Mouse (Mus musculus): Measurements from ENCODE around the gene Stoml3.

The Stoml3 gene

DNA sequence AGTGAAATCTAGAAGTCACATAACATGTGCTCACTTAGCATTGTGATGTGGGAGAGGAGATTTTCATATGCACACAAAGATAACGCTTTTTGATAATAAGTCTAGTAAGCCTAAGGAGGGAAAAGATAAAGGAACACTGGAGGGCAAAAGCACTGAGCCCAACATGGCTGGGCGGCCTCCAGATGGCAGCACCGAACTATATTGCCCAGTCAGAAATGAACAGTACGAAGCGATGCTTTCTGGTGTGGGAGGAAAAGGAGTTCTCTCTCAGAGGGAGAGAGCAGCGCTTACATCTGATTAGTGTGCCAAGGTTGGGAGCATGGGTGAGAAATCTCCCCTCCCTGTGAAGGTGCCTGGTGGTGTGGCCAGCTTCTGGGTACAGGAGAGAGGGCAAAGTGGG is 12.6 kb upstream of the Stoml3 start:
- in situ Hi-C loops (cut with MboI), result no loop called here

DNA sequence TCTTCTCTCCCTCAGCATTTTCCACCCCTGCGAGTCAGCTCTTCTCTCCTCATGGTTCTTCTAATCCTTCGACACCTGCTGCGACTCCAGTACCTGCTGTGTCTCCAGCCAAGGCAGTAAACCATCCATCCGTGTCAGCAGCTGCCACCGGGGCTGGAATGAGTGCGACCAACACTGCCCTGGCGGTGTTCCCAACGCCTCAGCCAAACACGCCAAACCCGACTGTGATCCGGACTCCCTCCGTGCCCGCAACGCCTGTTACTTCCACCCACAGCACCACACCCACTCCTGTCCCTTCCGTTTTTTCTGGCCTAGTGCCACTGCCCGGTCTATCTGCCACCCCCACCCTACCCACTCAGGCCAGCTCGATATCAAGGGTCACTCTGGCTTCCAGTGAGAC is 11.0 kb upstream of the Stoml3 start:
- in situ Hi-C loops (cut with MboI), result no loop called here

DNA sequence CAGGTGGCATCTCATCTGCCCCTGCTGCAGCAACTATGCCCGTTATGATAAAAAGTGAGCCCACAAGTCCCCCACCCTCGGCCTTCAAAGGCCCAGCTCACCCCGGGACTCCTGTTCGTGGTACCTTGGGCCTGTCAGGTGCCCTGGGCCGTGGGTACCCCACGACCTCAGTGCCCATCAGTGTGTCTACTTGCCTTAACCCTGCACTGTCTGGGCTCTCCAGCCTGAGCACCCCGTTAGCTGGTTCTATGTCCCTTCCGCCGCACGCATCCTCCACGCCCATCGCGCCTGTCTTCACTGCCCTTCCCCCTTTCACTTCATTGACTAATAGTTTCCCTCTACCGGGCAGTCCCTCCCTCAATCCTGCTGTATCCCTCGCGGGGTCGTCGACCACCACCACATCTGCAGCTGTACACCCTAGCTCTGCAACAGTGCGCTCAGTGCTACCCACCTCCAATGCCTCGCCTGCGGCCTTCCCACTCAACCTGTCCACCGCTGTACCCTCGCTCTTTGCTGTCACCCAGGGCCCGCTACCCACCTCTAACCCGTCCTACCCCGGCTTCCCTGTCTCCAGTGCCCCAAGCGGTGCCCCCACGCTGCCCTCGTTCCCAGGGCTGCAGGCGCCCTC is 9.9 kb upstream of the Stoml3 start:
- in situ Hi-C loops (cut with MboI), result no loop called here

GRCm38 (mm10) chr3:53483414-53484059 is 4.9 kb upstream of the Stoml3 start:
- in situ Hi-C loops (cut with MboI), result no loop called here

- in situ Hi-C loops (cut with MboI), result no loop called here
These were observed 1.9 kb upstream of the Stoml3 start for GRCm38 (mm10) chr3:53486561-53486960.

DNA sequence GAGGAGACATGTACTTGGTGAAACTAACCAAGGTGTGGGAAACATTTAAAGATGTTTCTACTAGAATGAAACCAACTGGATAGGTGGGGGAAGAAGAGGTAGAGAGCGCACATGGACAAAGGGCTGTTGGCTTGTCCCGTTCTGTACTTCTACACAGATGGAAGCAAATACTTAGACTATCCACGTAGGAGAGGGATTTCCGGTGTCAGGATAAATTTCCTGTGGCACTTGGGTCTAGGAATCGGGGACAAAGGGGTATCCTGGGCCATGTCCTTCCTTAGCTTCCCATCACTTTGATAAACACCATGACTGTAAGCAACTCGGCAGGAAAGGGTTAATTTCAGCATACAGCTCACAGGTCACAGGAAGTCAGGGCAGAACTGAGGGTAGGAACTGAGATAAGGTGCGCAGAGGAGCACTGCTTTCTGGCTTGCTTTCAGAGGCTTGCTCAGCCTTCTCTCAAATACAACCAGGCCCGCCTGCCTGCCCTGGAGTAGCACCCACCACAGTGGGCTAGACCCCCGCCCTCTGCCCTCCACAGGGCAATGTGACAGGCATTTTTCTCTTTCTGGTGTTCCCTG is 1.4 kb upstream of the Stoml3 start:
- in situ Hi-C loops (cut with MboI), result no loop called here

GRCm38 (mm10) chr3:53498351-53498905 is 10.0 kb downstream of the Stoml3 start:
- in situ Hi-C loops (cut with MboI), result no loop called here

DNA sequence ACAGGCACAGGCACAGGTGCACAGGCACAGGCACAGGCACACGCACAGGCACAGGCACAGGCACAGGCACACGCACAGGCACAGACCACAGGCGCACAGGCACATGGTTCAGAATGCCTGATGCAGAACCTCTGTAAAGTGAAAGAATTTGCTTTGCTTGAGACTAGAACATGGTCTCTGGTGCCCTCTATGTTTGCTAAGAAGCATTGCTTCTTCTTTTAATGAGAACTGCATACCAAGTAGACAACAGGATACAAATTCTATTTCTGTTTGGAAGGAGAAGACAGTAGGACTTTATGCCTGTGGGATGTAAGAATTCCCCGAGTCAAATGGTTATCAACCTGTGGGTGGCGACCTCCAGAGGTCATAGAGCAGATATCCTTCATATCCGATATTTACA is 14.0 kb downstream of the Stoml3 start:
- in situ Hi-C loops (cut with MboI), result no loop called here

- in situ Hi-C loops (cut with MboI), result no loop called here
These were observed 24.6 kb downstream of the Stoml3 start for GRCm38 (mm10) chr3:53513096-53513495.

DNA sequence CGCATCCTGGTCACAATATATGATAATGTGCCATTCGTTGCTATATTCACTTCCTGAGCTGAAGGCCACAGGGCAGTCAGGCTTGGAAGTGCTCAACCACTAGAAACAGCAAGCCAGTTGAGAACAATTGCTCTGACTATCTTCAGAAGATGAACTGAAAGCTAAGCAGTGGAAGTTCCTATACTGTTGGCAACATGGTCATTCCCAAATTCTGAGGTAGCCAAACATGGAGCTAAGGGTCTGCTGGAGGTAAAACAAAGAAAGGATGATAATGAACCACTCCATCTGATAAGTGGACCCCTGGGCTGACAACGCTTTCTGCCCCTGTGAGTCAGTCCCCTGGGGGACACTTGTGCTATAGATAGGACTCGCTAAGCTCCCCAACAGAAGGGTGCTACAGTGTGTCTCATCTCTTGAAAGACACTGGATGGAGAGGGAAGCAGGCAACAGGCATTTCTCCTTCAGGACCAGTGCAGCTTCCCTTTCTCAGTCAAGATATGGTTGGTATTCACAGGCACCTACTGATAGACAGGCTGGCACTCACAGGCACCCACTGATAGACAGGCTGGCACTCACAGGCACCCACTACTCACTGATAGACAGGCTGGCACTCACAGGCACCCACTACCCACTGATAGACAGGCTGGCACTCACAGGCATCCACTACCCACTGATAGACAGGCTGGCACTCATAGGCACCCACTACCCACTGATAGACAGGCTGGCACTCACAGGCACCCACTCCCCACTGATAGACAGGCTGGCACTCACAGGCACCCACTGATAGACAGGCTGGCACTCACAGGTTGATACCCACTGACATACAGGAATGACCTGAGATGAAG is 26.0 kb downstream of the Stoml3 start:
- in situ Hi-C loops (cut with MboI), result no loop called here

DNA sequence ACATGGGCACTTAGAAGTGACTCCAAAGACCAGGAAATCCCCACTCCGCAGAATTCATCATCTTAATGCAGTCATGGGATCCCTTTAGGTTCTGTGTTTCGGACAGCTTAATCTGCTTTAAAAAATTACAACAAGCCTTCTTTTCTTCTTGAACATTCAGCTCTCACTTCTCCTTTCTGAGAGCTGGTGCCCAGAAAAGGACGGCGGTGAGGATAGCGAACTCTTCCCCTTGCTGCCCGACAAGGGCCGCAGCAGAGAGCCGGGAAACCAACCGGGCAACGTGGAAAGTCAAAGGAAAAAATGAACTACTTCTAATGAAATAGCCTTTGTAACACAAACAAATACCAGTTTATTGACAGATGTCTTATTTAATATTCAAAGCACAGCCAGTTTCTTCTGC is 34.3 kb downstream of the Stoml3 start:
- in situ Hi-C loops (cut with MboI), result no loop called here

- in situ Hi-C loops (cut with MboI), result no loop called here
These were observed 37.3 kb downstream of the Stoml3 start for GRCm38 (mm10) chr3:53525737-53526136.

DNA sequence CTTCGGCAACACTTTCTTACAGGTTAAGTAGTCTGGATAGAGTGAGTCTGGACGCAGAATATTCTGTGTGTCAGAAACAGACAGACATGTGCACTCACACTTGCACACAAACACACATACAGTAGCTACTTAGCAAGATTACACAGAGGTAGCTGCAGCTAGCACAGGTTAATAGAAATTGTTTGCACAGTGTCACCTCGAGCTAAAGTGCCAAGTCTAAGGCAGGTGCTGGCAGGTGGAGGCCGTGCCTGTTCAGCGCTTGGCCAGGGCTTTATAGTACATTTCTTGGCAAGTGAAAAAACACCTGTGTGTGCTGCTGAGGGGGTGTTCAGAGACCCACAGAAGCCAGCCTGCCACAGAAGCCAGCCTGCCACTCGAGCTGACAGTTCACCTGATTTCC is 41.9 kb downstream of the Stoml3 start:
- in situ Hi-C loops (cut with MboI), result no loop called here

- in situ Hi-C loops (cut with MboI), result no loop called here
These were observed 43.6 kb downstream of the Stoml3 start for GRCm38 (mm10) chr3:53532091-53532490.

DNA sequence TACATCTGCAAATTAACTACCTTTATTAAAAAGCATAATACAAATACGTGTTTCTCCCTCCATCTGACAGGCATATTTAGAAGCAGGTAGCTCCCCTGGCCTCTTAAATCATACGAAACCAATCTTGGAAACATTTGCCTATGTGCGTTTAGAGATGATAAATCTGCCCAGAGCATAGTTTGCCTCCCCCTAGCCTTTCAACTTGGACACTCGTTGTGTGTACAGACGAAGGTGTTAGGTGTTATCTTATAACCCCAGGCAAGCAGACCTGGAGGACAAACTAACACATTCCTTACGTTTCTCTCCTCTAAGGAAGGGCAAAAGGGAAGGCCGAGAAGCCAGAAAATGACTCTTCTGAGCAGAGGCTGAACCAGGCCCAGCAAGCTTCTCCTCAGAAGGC is 64.2 kb downstream of the Stoml3 start:
- in situ Hi-C loops (cut with MboI), result no loop called here

DNA sequence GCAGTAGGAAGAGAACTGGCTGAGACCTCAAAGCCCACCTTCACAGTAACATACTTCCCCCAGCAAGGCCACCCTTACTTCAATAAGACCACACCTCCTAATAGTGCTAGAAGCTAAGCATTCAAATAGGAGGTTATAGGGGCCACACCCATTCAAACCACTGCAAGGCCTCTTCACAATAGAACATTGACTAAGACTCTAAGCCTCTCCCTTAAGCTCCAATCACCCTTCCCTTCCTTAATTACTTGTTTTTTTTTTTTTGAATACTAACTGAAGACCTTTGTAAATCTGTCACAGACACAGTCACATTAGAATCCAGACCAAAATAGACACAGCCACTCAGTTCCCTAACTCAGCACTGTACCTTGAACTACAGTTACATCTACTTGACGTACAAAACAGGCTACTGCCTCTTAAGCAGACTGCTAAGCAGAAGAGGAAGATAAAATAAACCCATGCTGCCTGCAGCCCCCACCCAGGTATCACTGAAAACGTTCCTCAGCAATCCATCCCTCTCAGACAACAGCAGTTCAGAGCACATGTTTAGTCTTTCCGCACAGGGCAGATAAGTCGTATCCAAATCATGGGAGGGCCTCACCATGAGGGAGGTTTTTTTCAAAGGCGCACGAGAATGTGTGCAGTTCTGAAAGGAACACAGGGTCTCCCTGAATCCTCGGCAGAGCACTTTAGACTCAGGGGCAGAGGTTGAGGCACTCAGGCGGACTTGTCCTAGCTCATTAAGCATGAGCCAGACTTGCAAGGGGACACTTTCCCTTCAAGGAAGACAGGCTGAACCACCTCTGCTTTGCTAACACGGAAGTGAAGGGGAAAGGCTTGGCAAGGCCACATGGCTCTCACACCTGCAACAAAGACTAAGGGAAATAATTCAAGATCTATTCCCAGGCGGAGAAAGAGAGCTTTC is 66.8 kb downstream of the Stoml3 start:
- in situ Hi-C loops (cut with MboI), result no loop called here

DNA sequence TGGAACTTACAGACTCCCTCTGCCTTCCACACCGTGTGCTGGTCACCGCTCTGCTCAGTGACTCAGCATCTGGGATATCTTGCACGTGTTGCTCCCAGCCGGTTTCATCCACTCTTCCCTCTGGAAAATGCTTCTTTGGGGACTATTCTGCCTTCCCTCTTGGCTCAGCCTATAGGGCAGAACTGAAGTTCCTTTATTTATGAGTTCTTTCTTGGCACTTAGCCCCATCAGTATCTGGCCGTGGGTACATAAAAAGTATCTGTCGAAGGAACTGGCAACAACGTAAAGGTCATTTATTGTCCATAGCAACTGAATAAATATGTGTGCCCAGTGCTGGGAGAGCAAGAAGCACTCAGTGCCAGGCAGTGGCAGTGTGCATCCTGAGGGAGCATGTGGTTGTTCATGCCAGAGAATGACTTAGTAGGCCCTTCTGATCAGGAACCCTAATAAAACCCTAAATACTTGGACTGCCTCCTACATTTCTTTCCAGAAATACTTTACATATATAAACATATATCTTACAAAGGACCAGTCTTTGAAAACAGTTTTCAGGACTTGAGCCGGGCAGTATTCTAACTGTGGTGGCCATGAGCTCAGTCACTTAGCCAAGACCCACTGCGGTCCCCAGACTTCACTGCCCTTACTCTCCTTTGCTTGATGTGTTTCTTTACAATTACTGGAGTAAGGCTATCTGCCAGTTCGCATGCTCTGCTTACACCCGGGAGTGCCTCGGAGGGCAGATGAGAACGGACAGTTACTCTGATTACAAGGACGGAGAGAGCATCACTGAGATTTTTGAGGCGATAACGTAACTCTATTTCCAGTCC is 69.1 kb downstream of the Stoml3 start:
- in situ Hi-C loops (cut with MboI), result no loop called here
